Mouse (Mus musculus) cortical plate, adult 2 months (tissue): ENCODE measurements around the gene Bhlha9.

Experiments used
- CTCF ChIP-seq: fragments of 200-500 bp; IDR thresholded peaks from 2 replicates; pipeline ENCODE4 v1.5.1; 2011; ENCODE audit warnings: mild to moderate bottlenecking, control low read depth, low read length; ENCODE audit not compliant: insufficient read depth; ENCODE audit errors: extremely low read depth
- POLR2A ChIP-seq: fragments of 200-500 bp; IDR thresholded peaks from 2 replicates; pipeline ENCODE4 v1.6.1; 2011; ENCODE audit warnings: mild to moderate bottlenecking, low read length, control low read depth; ENCODE audit not compliant: insufficient read depth; ENCODE audit errors: extremely low read depth

GRCm38 (mm10) chr11:76708881-76709280, 36.6 kb downstream of the Bhlha9 start:
- TF ChIP-seq POLR2A (no peak), CTCF (no peak)
